ENCODE assay signal across 22 mouse cellular contexts in genomic region chr9:107927749-107928148, GRCm38 (mm10). TPM values are rescaled to one million over a fixed set of nuclear protein-coding genes. Genes with fewer than 3 reads are reported as not detected.
DNase-seq lines count a peak whose midpoint lies in the region; ATAC-seq and TF ChIP-seq lines count a peak whose summit lies in the region.
"Had no signal": no experiment of that assay in that cellular context is flagged by ENCODE, and none has a peak within 500 bp of the region (broad histone marks: within the 10 kb centered on the region; RNA-seq: fewer than 3 reads in every experiment).

No protein-coding gene starts in this region.

- H3K27me3 ChIP-seq in lung, postnatal 0 days (replicated peaks; ENCODE audit: insufficient read depth, low read length): no peaks in the 10 kb centered on the region
- H3K27me3 ChIP-seq: midbrain, embryonic 15.5 days had no signal

- TF ChIP-seq POLR2A in olfactory bulb, adult 2 months (IDR thresholded peaks at IDR 0.05; ENCODE audit: insufficient read depth, low read depth, low read length): no peak

- H3K4me2 ChIP-seq in lung, postnatal 0 days (replicated peaks; ENCODE audit: low read depth, low read length): no peak overlapping the region
- H3K4me2 ChIP-seq: midbrain, embryonic 15.5 days had no signal

- TF ChIP-seq EP300 in lung, postnatal 0 days (IDR thresholded peaks at IDR 0.05): no peak

- peak overlapping the region; percentile 77 for H3K27ac ChIP-seq in layer of hippocampus, adult 2 months
- no peak overlapping the region for H3K27ac ChIP-seq in lung, postnatal 0 days (ENCODE audit: low read length)
- H3K27ac ChIP-seq in olfactory bulb, adult 2 months (ENCODE audit: insufficient read depth, low read depth, low read length): 0 out of 2 replicates have a peak overlapping the region, but pooled peaks have one; percentile 46
- H3K27ac ChIP-seq: liver, embryonic 14.5 days; midbrain, embryonic 15.5 days had no signal

- no peak for TF ChIP-seq CTCF in layer of hippocampus, adult 2 months (conservative IDR thresholded peaks at IDR 0.05)
- no peak for TF ChIP-seq CTCF in lung, postnatal 0 days (IDR thresholded peaks at IDR 0.05)
- TF ChIP-seq CTCF in olfactory bulb, adult 2 months (IDR thresholded peaks at IDR 0.05; ENCODE audit: insufficient read depth, low read depth, low read length): no peak

- H3K9ac ChIP-seq in lung, postnatal 0 days (replicated peaks; ENCODE audit: low read depth): no peak overlapping the region
- H3K9ac ChIP-seq: heart, embryonic 12.5 days; liver, embryonic 14.5 days; midbrain, embryonic 15.5 days had no signal

- H3K4me1 ChIP-seq in lung, postnatal 0 days (ENCODE audit: insufficient read depth, low read depth, low read length): no peaks in the 10 kb centered on the region; the same call in 1 of the 2 replicates
- H3K4me1 ChIP-seq in olfactory bulb, adult 2 months (ENCODE audit: control insufficient read depth, insufficient read depth, low read length): peaks cover 66% of the 10 kb centered on the region

- 52% methylated on average over 5 of the region's 5 CpGs for WGBS in lung, postnatal 0 days
- WGBS in olfactory bulb, adult 2 months: 49% methylated on average over 5 of the region's 5 CpGs

- H3K36me3 ChIP-seq in lung, postnatal 0 days (ENCODE audit: insufficient read depth, low read length): no peaks in the 10 kb centered on the region
- H3K36me3 ChIP-seq: heart, embryonic 12.5 days; hindbrain, embryonic 10.5 days; midbrain, embryonic 15.5 days had no signal

- H3K9me3 ChIP-seq in lung, postnatal 0 days (ENCODE audit: low read length): no peaks in the 10 kb centered on the region
- H3K9me3 ChIP-seq: heart, embryonic 12.5 days; hindbrain, embryonic 10.5 days; midbrain, embryonic 15.5 days had no signal

- no peak overlapping the region for H3K4me3 ChIP-seq in layer of hippocampus, adult 2 months
- no peak overlapping the region for H3K4me3 ChIP-seq in lung, postnatal 0 days (ENCODE audit: low read depth, low read length)
- no peak overlapping the region for H3K4me3 ChIP-seq in olfactory bulb, adult 2 months (ENCODE audit: insufficient read depth, low read depth, low read length)
- H3K4me3 ChIP-seq: heart, embryonic 12.5 days; hindbrain, embryonic 10.5 days; midbrain, embryonic 15.5 days had no signal

- no peak for ATAC-seq in frontal cortex, adult (ENCODE audit: low TSS enrichment)
- ATAC-seq in lung, postnatal 0 days: 0 out of 2 replicates have a peak, but pooled peaks have one; percentile 14
- ATAC-seq: midbrain, embryonic 15.5 days; Patski had no signal

- DNase-seq in frontal cortex, postnatal 10 days (ENCODE audit: low spot score in 2 of 2): peak; percentile 40 to 71
- peak; percentile 35 to 50 for DNase-seq in layer of hippocampus, adult 2 months (ENCODE audit: low spot score in 2 of 2)
- no peak for DNase-seq in layer of hippocampus, adult 9-10 months (ENCODE audit: low spot score)
- no peak for DNase-seq in lung, postnatal 0 days (ENCODE audit: low spot score)
- no peak for DNase-seq in lung, adult 18-20 months
- DNase-seq: adrenal gland, postnatal 36 days; B cell, adult 2 months; cerebellum, adult 9-11 months; kidney, adult 11 months; thymus, postnatal 4 days had no signal

RNA-seq across cellular contexts. Expression of gene Actl11, which starts 0.5 kb away (rescaled TPM):
- not detected for total RNA-seq in layer of hippocampus, adult 2 months (2021)
- not detected in 2 replicates for polyA plus RNA-seq in lung, postnatal 0 days (2015; fragmentation: Nextera tagmentation; extraction: Ambion mirVana)
- polyA plus RNA-seq in olfactory bulb, adult 2 months (2012; ENCODE audit: insufficient read depth, insufficient read length, low replicate concordance, missing spikeins): not detected in 2 replicates
- total RNA-seq: adrenal gland, postnatal 36 days; gastrocnemius, postnatal 4 days had no signal
- polyA plus RNA-seq: heart, embryonic 12.5 days; hindbrain, embryonic 10.5 days; limb, embryonic 11.5 days; liver, embryonic 14.5 days; midbrain, embryonic 15.5 days; neural tube, embryonic 11.5 days; Patski; small intestine, adult 2 months had no signal

RNA-seq across cellular contexts. Expression of gene Camkv, which starts 7.7 kb away (rescaled TPM):
- total RNA-seq in layer of hippocampus, adult 2 months (2021): 100 to 1,000 TPM; 532 to 547 TPM
- polyA plus RNA-seq in lung, postnatal 0 days (2015; fragmentation: Nextera tagmentation; extraction: Ambion mirVana): 0.12 and 0.35 TPM in 2 replicates
- not detected in 2 replicates for polyA plus RNA-seq in olfactory bulb, adult 2 months (2012; ENCODE audit: insufficient read depth, insufficient read length, low replicate concordance, missing spikeins)
- total RNA-seq: megakaryocyte progenitor cell, adult 5-6 weeks had no signal

RNA-seq across cellular contexts. Expression of gene Mst1r, which starts 21.1 kb away (rescaled TPM):
- total RNA-seq in layer of hippocampus, adult 2 months (2021): 1 to 10 TPM; 1.3 to 2.4 TPM
- polyA plus RNA-seq in lung, postnatal 0 days (2015; fragmentation: Nextera tagmentation; extraction: Ambion mirVana): 3.1 and 3.5 TPM in 2 replicates
- not detected in 2 replicates for polyA plus RNA-seq in olfactory bulb, adult 2 months (2012; ENCODE audit: insufficient read depth, insufficient read length, low replicate concordance, missing spikeins)
- total RNA-seq: megakaryocyte progenitor cell, adult 5-6 weeks had no signal

RNA-seq across cellular contexts. Expression of gene Traip, which starts 22.2 kb away (rescaled TPM):
- total RNA-seq in layer of hippocampus, adult 2 months (2021): 10 to 100 TPM; 23.1 to 23.9 TPM
- 2.2 and 2.6 TPM in 2 replicates for polyA plus RNA-seq in lung, postnatal 0 days (2015; fragmentation: Nextera tagmentation; extraction: Ambion mirVana)
- not detected in 2 replicates for polyA plus RNA-seq in olfactory bulb, adult 2 months (2012; ENCODE audit: insufficient read depth, insufficient read length, low replicate concordance, missing spikeins)

RNA-seq across cellular contexts. Expression of gene Mon1a, which starts 39.8 kb away (rescaled TPM):
- total RNA-seq in layer of hippocampus, adult 2 months (2021): 10 to 100 TPM; 26.9 to 27.6 TPM
- 12.3 and 12.8 TPM in 2 replicates for polyA plus RNA-seq in lung, postnatal 0 days (2015; fragmentation: Nextera tagmentation; extraction: Ambion mirVana)
- polyA plus RNA-seq in olfactory bulb, adult 2 months (2012; ENCODE audit: insufficient read depth, insufficient read length, low replicate concordance, missing spikeins): not detected in 2 replicates

Comparison
In these comparisons a context has a peak if more than half of its experiments do, and no peak if none do; other contexts are left out.
1. DNase-seq: peak in frontal cortex, postnatal 10 days (2 of 2) and layer of hippocampus, adult 2 months (2 of 2); none in layer of hippocampus, adult 9-10 months (single experiment), lung, postnatal 0 days (single experiment) and lung, adult 18-20 months (0 of 2).
2. RNA of gene Camkv, which starts 7.7 kb away (polyA plus RNA-seq): not detected in olfactory bulb, adult 2 months; 0.12 to 0.35 TPM in lung, postnatal 0 days; every median in the first group is over 10 times any median in the second.